Mouse (Mus musculus) spleen, adult 2 months (tissue): ENCODE results near the gene Kctd18.

ENCODE experiments used
- CTCF ChIP-seq: fragments of 200-500 bp; IDR thresholded peaks from 2 replicates; pipeline ENCODE4 v1.5.1; 2011; ENCODE audit warnings: mild to moderate bottlenecking, inconsistent platforms; ENCODE audit not compliant: insufficient read depth, insufficient read length, insufficient replicate concordance; ENCODE audit errors: extremely low read depth
- POLR2A ChIP-seq: fragments of 200-500 bp; IDR thresholded peaks from 2 replicates; pipeline ENCODE4 v1.6.1; 2011; ENCODE audit warnings: low read depth, low read length, inconsistent platforms

- TF ChIP-seq POLR2A (no peak), CTCF (no peak)
Observed at GRCm38 (mm10) chr1:57940691-57941090, 78.1 kb downstream of the Kctd18 start.
